Mouse (Mus musculus): ENCODE results near the gene Bmi1. TPM values are rescaled to one million over a fixed set of nuclear protein-coding genes. Genes with fewer than 3 reads are reported as not detected.
A peak's percentile ranks its signal among the peaks of the same experiment; 100 is the strongest.

The Bmi1 gene
- total RNA-seq, 2 experiments from 2014 or later = 33.6 to 38.5 TPM

GRCm38 (mm10) chr2:18698663-18699385 lies 22.0 kb downstream of the Bmi1 start:
- DNase-seq (ENCODE audit: extremely low spot score in 1 of 2, low spot score in 2 of 2) = peak in 1 of 2 experiments; percentile 25
- intact Hi-C loops (cut with DNase I) = loop anchor here (10.0 kb wide), 2 partner anchors 576 to 646 kb away; no protein-coding TSS in a partner anchor

- intact Hi-C loops (cut with DNase I) = loop anchor here (10.0 kb wide), 2 partner anchors 575 to 645 kb away; no protein-coding TSS in a partner anchor
- DNase-seq (ENCODE audit: extremely low spot score in 1 of 2, low spot score in 2 of 2) = peak in 1 of 2 experiments; percentile 11
Measured at GRCm38 (mm10) chr2:18699401-18699990, 22.7 kb downstream of the Bmi1 start.

- intact Hi-C loops (cut with DNase I) = no loop called here
- no peak for DNase-seq (ENCODE audit: extremely low spot score in 1 of 2, low spot score in 2 of 2)
Measured at GRCm38 (mm10) chr2:18710356-18710755, 33.5 kb downstream of the Bmi1 start.

GRCm38 (mm10) chr2:18713071-18713470 lies 36.3 kb downstream of the Bmi1 start:
- no peak for DNase-seq (ENCODE audit: extremely low spot score in 1 of 2, low spot score in 2 of 2)
- intact Hi-C loops (cut with DNase I) = no loop called here

- intact Hi-C loops (cut with DNase I) = no loop called here
Measured at GRCm38 (mm10) chr2:18714337-18714736, 37.5 kb downstream of the Bmi1 start.

GRCm38 (mm10) chr2:18718521-18718920 lies 41.7 kb downstream of the Bmi1 start:
- DNase-seq (ENCODE audit: extremely low spot score in 1 of 2, low spot score in 2 of 2) = no peak
- intact Hi-C loops (cut with DNase I) = no loop called here

More at GRCm38 (mm10) chr2:18714337-18714736, 37.5 kb downstream of the Bmi1 start:
- no peak for DNase-seq (ENCODE audit: extremely low spot score in 1 of 2, low spot score in 2 of 2)

- no peak for DNase-seq (ENCODE audit: extremely low spot score in 1 of 2, low spot score in 2 of 2)
- intact Hi-C loops (cut with DNase I) = no loop called here
Measured at GRCm38 (mm10) chr2:18722208-18722830, 45.5 kb downstream of the Bmi1 start.

- intact Hi-C loops (cut with DNase I) = no loop called here
Measured at GRCm38 (mm10) chr2:18724462-18724861, 47.6 kb downstream of the Bmi1 start.

GRCm38 (mm10) chr2:18725880-18726279 lies 49.1 kb downstream of the Bmi1 start:
- no peak for DNase-seq (ENCODE audit: extremely low spot score in 1 of 2, low spot score in 2 of 2)
- intact Hi-C loops (cut with DNase I) = no loop called here

More at GRCm38 (mm10) chr2:18724462-18724861, 47.6 kb downstream of the Bmi1 start:
- DNase-seq (ENCODE audit: extremely low spot score in 1 of 2, low spot score in 2 of 2) = no peak

GRCm38 (mm10) chr2:18731718-18732117 lies 54.9 kb downstream of the Bmi1 start:
- no peak for DNase-seq (ENCODE audit: extremely low spot score in 1 of 2, low spot score in 2 of 2)
- intact Hi-C loops (cut with DNase I) = no loop called here

GRCm38 (mm10) chr2:18734394-18735127 lies 57.7 kb downstream of the Bmi1 start:
- intact Hi-C loops (cut with DNase I) = no loop called here

More at GRCm38 (mm10) chr2:18734394-18735127, 57.7 kb downstream of the Bmi1 start:
- no peak for DNase-seq (ENCODE audit: extremely low spot score in 1 of 2, low spot score in 2 of 2)

Other genes with a start within 250 kb of the Bmi1 start
- 100 to 1,000 TPM; 116 to 117 TPM for gene Commd3, start 4.6 kb upstream of the Bmi1 start, total RNA-seq (2021)
- gene Spag6, start 17.0 kb downstream of the Bmi1 start, total RNA-seq (2021) = 1 to 10 TPM; 1.1 to 1.3 TPM